Mouse (Mus musculus) midbrain, postnatal 0 days (tissue): ENCODE results near the gene Cmya5. TPM values are rescaled to one million over a fixed set of nuclear protein-coding genes. Genes with fewer than 3 reads are reported as not detected.
"Not testable (repeated sequence)": the region's sequence is repeated elsewhere in the genome, so short reads cannot be mapped to it uniquely, and the experiment has no call there.

Experiments used
- ATAC-seq: fragments of 200-750 bp; cut with Nextera tagmentation; 2 replicates; pipeline ENCODE4 v1.8.0; 2017; ENCODE audit warnings: moderate number of reproducible peaks, mild to moderate bottlenecking, moderate TSS enrichment, moderate library complexity; ENCODE audit not compliant: low FRiP score
- DNase-seq: peaks from one replicate; pipeline ENCODE4 v3.0.0-alpha.2; 2015; ENCODE audit warnings: low spot score
- H3K27ac ChIP-seq: fragments of 300-500 bp; sonication (generic); 2 replicates; pipeline ENCODE4 v1.5.1; 2014; ENCODE audit warnings: low read depth, mild to moderate bottlenecking, low read length, mixed read lengths
- H3K27me3 ChIP-seq: fragments of 300-500 bp; sonication (generic); 2 replicates; pipeline ENCODE4 v1.6.1; 2014; ENCODE audit warnings: low read length, control low read depth, mixed read lengths; ENCODE audit not compliant: insufficient read depth
- H3K36me3 ChIP-seq: fragments of 300-500 bp; sonication (generic); 2 replicates; pipeline ENCODE4 v1.6.1; 2014; ENCODE audit warnings: low read length, control low read depth, mixed read lengths; ENCODE audit not compliant: insufficient read depth
- H3K4me1 ChIP-seq: fragments of 300-500 bp; sonication (generic); 2 replicates; pipeline ENCODE4 v1.6.1; 2014; ENCODE audit warnings: mild to moderate bottlenecking, control low read depth, antibody characterized with exemption, low read length, mixed read lengths; ENCODE audit not compliant: insufficient read depth
- H3K4me2 ChIP-seq: fragments of 300-500 bp; sonication (generic); 2 replicates; pipeline ENCODE4 v1.6.1; 2014; ENCODE audit warnings: low read depth, mild to moderate bottlenecking, low read length, mixed read lengths; ENCODE audit not compliant: poor library complexity, severe bottlenecking
- H3K4me3 ChIP-seq: fragments of 300-500 bp; sonication (generic); 2 replicates; pipeline ENCODE4 v1.5.1; 2014; ENCODE audit warnings: low read depth, mild to moderate bottlenecking, low read length, moderate library complexity
- H3K9ac ChIP-seq: fragments of 300-500 bp; sonication (generic); replicated peaks from 2 replicates; pipeline ENCODE4 v1.6.1; 2014; ENCODE audit warnings: mild to moderate bottlenecking, low read length, moderate library complexity, mixed read lengths; ENCODE audit not compliant: poor library complexity, severe bottlenecking
- H3K9me3 ChIP-seq: fragments of 300-500 bp; sonication (generic); 2 replicates; pipeline ENCODE4 v1.6.1; 2016; ENCODE audit warnings: low read length, control low read depth
- CTCF ChIP-seq: IDR thresholded peaks from 2 replicates; pipeline ENCODE4 v1.5.1; 2016; ENCODE audit warnings: antibody characterized with exemption, mild to moderate bottlenecking
- WGBS: fragments of 180-500 bp; shearing (Covaris S2); extraction: QIAGEN DNeasy Blood & Tissue Kit; methylation state at CpG from one replicate; pipeline ENCODE4 v1.1.7; 2014; 5-methylcytosine and 5-hydroxymethylcytosine counted together
- polyA plus RNA-seq: library from polyadenylated mRNA; unstranded; fragments of >200 nt; fragmentation: Nextera tagmentation; extraction: Ambion mirVana; gene quantifications from 2 replicates; pipeline ENCODE4 v1.2.1, GENCODE M21; 2015
- total RNA-seq: library from RNA; depleted of rRNA; stranded (reverse); fragments of >200 nt; gene quantifications from 2 replicates; pipeline ENCODE4 v1.2.3, GENCODE M21; 2014; rRNA removed

Gene Cmya5
- total RNA-seq (0.71 and 0.90 TPM in 2 replicates), polyA plus RNA-seq (0.10 and 0.16 TPM in 2 replicates)

GRCm38 (mm10) chr13:93144336-93145167 is at the start of gene Cmya5:
TSS of gene Cmya5 (minus strand) at chr13:93144724.
- H3K4me1 ChIP-seq, result no peaks in the 10 kb centered on the region
- H3K9me3 ChIP-seq, result no peaks in the 10 kb centered on the region
- DNase-seq, result peak; percentile 92
- H3K27ac ChIP-seq, result no peak within 1 kb of the TSS; the same call in 1 of the 2 replicates
- 2% methylated on average over 34 of the region's 45 CpGs for WGBS
- ATAC-seq, result peak; percentile 87
- H3K36me3 ChIP-seq, result no peaks in the 10 kb centered on the region; the same call in 1 of the 2 replicates
- H3K9ac ChIP-seq, result peak within 1 kb of the TSS; percentile 52
- no peaks in the 10 kb centered on the region for H3K27me3 ChIP-seq
- peak within 1 kb of the TSS; percentile 97 for H3K4me2 ChIP-seq
- peak; percentile 61 for TF ChIP-seq CTCF
- H3K4me3 ChIP-seq, result peak within 1 kb of the TSS; percentile 46

- peak; percentile 35; the same call in 1 of the 2 replicates for ATAC-seq
- H3K36me3 ChIP-seq, result no peaks in the 10 kb centered on the region
- no peaks in the 10 kb centered on the region for H3K9me3 ChIP-seq
- H3K4me1 ChIP-seq, result peaks cover 2% of the 10 kb centered on the region; the same call in 1 of the 2 replicates
- no peak for DNase-seq
- WGBS, result 69% methylated on average over 5 of the region's 5 CpGs
- H3K9ac ChIP-seq, result peak overlapping the region; percentile 91
- peak overlapping the region; percentile 63 for H3K4me2 ChIP-seq
- H3K27me3 ChIP-seq, result no peaks in the 10 kb centered on the region
- peak overlapping the region; percentile 91 for H3K27ac ChIP-seq
- no peak for TF ChIP-seq CTCF
- H3K4me3 ChIP-seq, result peak overlapping the region; percentile 98
These were observed 48.1 kb upstream of the Cmya5 start for GRCm38 (mm10) chr13:93192646-93193026.

- H3K27ac ChIP-seq, result peak within 1 kb of the TSS; percentile 91
- peak; percentile 99 for ATAC-seq
- DNase-seq, result peak; percentile 98
- H3K27me3 ChIP-seq, result no peaks in the 10 kb centered on the region
- WGBS, result under 1% methylated on average over 66 of the region's 72 CpGs
- peaks cover 2% of the 10 kb centered on the region; the same call in 1 of the 2 replicates for H3K4me1 ChIP-seq
- peak within 1 kb of the TSS; percentile 91 for H3K9ac ChIP-seq
- H3K36me3 ChIP-seq, result no peaks in the 10 kb centered on the region
- H3K4me2 ChIP-seq, result peak within 1 kb of the TSS; percentile 63
- no peak for TF ChIP-seq CTCF
- H3K4me3 ChIP-seq, result peak within 1 kb of the TSS; percentile 98
- no peaks in the 10 kb centered on the region for H3K9me3 ChIP-seq
These were observed 47.5 kb upstream of the Cmya5 start, which contains the start of gene Tent2 for GRCm38 (mm10) chr13:93191831-93192645. TSS of gene Tent2 (minus strand) at chr13:93192385.

- Histone ChIP-seq H3K9ac (no peak overlapping the region), H3K27me3 (no peaks in the 10 kb centered on the region), H3K4me2 (no peak overlapping the region), H3K27ac (no peak overlapping the region), H3K4me1 (peaks cover 2% of the 10 kb centered on the region; the same call in 1 of the 2 replicates), H3K36me3 (no peaks in the 10 kb centered on the region), H3K4me3 (no peak overlapping the region), H3K9me3 (no peaks in the 10 kb centered on the region)
- WGBS, result 87% methylated on average over 2 of the region's 2 CpGs
- ATAC-seq (no peak), DNase-seq (no peak)
- TF ChIP-seq CTCF, result no peak
These were observed 44.9 kb upstream of the Cmya5 start for GRCm38 (mm10) chr13:93189416-93189815.

- Histone ChIP-seq H3K4me2 (no peak overlapping the region), H3K9me3 (no peaks in the 10 kb centered on the region), H3K9ac (no peak overlapping the region), H3K36me3 (no peaks in the 10 kb centered on the region), H3K27me3 (no peaks in the 10 kb centered on the region), H3K4me3 (no peak overlapping the region), H3K27ac (no peak overlapping the region), H3K4me1 (peaks cover 2% of the 10 kb centered on the region; the same call in 1 of the 2 replicates)
- ATAC-seq (no peak), DNase-seq (no peak)
- TF ChIP-seq CTCF, result no peak
- WGBS, result 90% methylated on average over 3 of the region's 3 CpGs
These were observed 44.2 kb upstream of the Cmya5 start for GRCm38 (mm10) chr13:93188738-93189137.

GRCm38 (mm10) chr13:93187792-93188191 is 43.3 kb upstream of the Cmya5 start:
- H3K4me2 ChIP-seq, H3K9ac ChIP-seq, ATAC-seq, H3K27me3 ChIP-seq, H3K27ac ChIP-seq, H3K4me1 ChIP-seq, H3K36me3 ChIP-seq, DNase-seq, H3K9me3 ChIP-seq, H3K4me3 ChIP-seq: not testable (repeated sequence)
- WGBS, result 96% methylated on average over 5 of the region's 5 CpGs
